Mouse (Mus musculus): ENCODE measurements around the gene Trim28. TPM values are rescaled to one million over a fixed set of nuclear protein-coding genes. Genes with fewer than 3 reads are reported as not detected.
"Not testable (repeated sequence)": the region's sequence is repeated elsewhere in the genome, so short reads cannot be mapped to it uniquely, and the experiment has no call there.

The Trim28 gene
- total and polyA plus RNA-seq, 2 experiments: 69.4 to 114 TPM

DNA sequence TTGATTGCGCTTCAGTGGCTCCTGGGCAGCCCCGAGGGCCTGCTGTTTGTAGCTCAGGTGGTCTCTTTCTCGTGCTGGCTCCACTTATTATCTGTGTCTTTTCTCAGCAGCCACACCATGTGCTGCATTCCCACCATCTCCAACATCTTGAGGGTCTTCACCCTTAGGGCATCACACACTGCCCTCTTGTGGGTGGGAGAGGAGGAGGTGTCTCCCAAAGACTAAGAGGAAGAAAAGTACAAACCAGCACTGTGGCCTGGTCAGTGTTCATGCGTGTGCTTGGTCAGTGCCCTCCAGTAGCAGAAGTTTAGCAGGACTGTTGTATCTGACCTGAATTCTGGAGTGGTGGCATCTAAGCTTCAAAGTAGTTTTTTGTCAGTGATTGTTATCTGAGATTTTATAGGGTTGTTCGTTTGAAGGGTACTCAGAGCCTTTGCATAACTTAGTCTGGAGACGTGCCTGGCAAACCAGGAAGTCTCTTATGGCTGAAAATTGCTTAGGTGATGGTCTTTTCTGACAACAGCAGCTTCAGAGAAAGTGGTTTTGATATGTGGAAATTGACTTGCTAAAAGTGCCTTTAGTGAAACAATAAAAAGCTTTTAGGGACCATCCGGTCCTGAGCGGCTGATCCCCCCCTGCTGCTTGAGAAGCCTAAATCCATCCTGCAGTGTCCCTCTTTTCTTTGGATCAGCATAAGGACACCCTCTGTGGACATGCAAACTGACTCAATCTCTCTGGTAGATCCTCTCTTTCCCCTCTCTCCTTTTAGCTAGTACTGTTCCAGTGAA, 58.2 kb downstream of the Trim28 start:
- H3K4me1 ChIP-seq (ENCODE audit: control insufficient read depth, insufficient read depth, low read length): no peaks in the 10 kb centered on the region
- no peaks in the 10 kb centered on the region for H3K27me3 ChIP-seq (ENCODE audit: control insufficient read depth, insufficient read depth, low read length)
- DNase-seq (ENCODE audit: extremely low read depth, low read depth, low spot score): no peak
- H3K27ac ChIP-seq (replicated peaks; ENCODE audit: insufficient read depth, low read depth, low read length): no peak overlapping the region
- no peaks in the 10 kb centered on the region for H3K79me2 ChIP-seq (ENCODE audit: control insufficient read depth, insufficient read depth, low read length)
- WGBS: 79% methylated on average over 8 of the region's 8 CpGs
- no peaks in the 10 kb centered on the region for H3K36me3 ChIP-seq (ENCODE audit: control insufficient read depth, insufficient read depth, low read length)
- no peak overlapping the region for H3K9ac ChIP-seq (ENCODE audit: low read depth, low read length)
- no peak overlapping the region for H3K4me3 ChIP-seq (ENCODE audit: insufficient read depth, low read depth, low read length)
- no peak for TF ChIP-seq POLR2A (IDR thresholded peaks at IDR 0.05; ENCODE audit: extremely low read depth, insufficient read depth, low read length)
- TF ChIP-seq CTCF (IDR thresholded peaks at IDR 0.05; ENCODE audit: low read depth, low read length): no peak

DNA sequence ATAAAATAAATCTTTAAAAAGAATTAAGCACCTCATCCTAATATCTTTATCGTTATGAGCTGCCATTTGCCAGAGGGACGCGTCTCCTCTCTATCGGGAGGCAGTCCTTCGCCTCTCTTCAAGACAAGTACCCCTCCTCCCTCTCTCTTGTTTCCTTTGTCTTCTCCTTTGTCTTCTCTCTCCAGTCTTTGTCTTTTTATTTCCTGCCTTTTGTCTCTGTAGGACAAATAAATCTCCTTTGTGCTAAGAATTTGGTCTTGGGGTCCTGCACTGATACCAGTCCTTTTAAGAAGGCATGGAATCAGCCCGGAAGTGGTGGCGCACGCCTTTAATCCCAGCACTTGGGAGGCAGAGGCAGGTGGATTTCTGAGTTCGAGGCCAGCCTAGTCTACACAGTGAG, 60.6 kb downstream of the Trim28 start:
- Histone ChIP-seq H3K9ac (ENCODE audit: low read depth, low read length) (no peak overlapping the region), H3K27ac (replicated peaks; ENCODE audit: insufficient read depth, low read depth, low read length) (no peak overlapping the region), H3K4me3 (ENCODE audit: insufficient read depth, low read depth, low read length) (no peak overlapping the region), H3K36me3 (ENCODE audit: control insufficient read depth, insufficient read depth, low read length) (no peaks in the 10 kb centered on the region), H3K79me2 (ENCODE audit: control insufficient read depth, insufficient read depth, low read length) (no peaks in the 10 kb centered on the region), H3K4me1 (ENCODE audit: control insufficient read depth, insufficient read depth, low read length) (no peaks in the 10 kb centered on the region), H3K27me3 (ENCODE audit: control insufficient read depth, insufficient read depth, low read length) (no peaks in the 10 kb centered on the region)
- no peak for DNase-seq (ENCODE audit: extremely low read depth, low read depth, low spot score)
- TF ChIP-seq POLR2A (IDR thresholded peaks at IDR 0.05; ENCODE audit: extremely low read depth, insufficient read depth, low read length): no peak
- TF ChIP-seq CTCF (IDR thresholded peaks at IDR 0.05; ENCODE audit: low read depth, low read length): no peak
- WGBS: 89% methylated on average over 9 of the region's 9 CpGs

DNA sequence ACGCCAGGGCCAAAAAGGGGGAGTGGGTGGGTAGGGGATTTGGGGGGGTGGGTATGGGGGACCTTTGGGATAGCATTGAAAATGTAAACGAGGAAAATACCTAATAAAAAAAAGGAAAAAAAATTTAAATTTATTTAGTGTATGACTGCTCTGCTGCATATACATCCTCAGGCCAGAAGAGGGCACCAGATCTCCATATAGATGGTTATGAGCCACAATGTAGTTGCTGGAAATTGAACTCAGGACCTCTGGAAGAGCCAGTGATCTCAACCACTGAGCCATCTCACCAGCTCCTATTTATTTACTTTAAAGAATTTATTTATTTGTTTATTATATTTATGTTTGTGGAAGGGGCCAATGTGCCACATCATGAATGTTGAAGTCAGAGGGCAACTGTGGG, 64.5 kb downstream of the Trim28 start:
- DNase-seq (ENCODE audit: extremely low read depth, low read depth, low spot score); H3K27ac ChIP-seq (replicated peaks; ENCODE audit: insufficient read depth, low read depth, low read length); H3K4me3 ChIP-seq (ENCODE audit: insufficient read depth, low read depth, low read length); H3K36me3 ChIP-seq (ENCODE audit: control insufficient read depth, insufficient read depth, low read length); H3K9ac ChIP-seq (ENCODE audit: low read depth, low read length); H3K79me2 ChIP-seq (ENCODE audit: control insufficient read depth, insufficient read depth, low read length); H3K27me3 ChIP-seq (ENCODE audit: control insufficient read depth, insufficient read depth, low read length); H3K4me1 ChIP-seq (ENCODE audit: control insufficient read depth, insufficient read depth, low read length): not testable (repeated sequence)
- TF ChIP-seq CTCF (IDR thresholded peaks at IDR 0.05; ENCODE audit: low read depth, low read length): peak; percentile 7; the same call in 1 of the 2 replicates
- WGBS: 53% methylated on average over 2 of the region's 2 CpGs

DNA sequence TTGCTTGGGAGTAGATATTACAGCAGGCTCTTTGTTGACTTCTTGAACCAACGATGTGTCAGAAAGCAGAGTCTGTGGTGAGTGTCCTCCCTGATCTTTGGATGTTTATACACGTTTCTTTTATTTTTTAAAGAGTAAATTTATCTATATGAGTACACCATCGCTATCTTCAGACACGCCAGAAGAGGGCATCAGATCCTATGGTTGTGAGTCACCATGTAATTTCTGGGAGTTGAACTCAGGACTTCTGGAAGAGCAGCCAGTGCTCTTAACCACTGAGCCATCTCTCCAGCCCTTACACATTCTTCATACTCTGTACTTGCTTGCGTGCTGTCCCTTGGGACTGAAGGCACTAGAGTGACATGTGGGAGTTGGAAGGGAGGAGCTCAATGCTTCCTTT, 73.4 kb downstream of the Trim28 start:
- Histone ChIP-seq H3K27ac (replicated peaks; ENCODE audit: insufficient read depth, low read depth, low read length) (no peak overlapping the region), H3K4me3 (ENCODE audit: insufficient read depth, low read depth, low read length) (no peak overlapping the region), H3K4me1 (ENCODE audit: control insufficient read depth, insufficient read depth, low read length) (no peaks in the 10 kb centered on the region), H3K27me3 (ENCODE audit: control insufficient read depth, insufficient read depth, low read length) (no peaks in the 10 kb centered on the region), H3K79me2 (ENCODE audit: control insufficient read depth, insufficient read depth, low read length) (no peaks in the 10 kb centered on the region), H3K9ac (ENCODE audit: low read depth, low read length) (no peak overlapping the region), H3K36me3 (ENCODE audit: control insufficient read depth, insufficient read depth, low read length) (no peaks in the 10 kb centered on the region)
- WGBS: 55% methylated on average over 5 of the region's 5 CpGs
- DNase-seq (ENCODE audit: extremely low read depth, low read depth, low spot score): no peak
- no peak for TF ChIP-seq CTCF (IDR thresholded peaks at IDR 0.05; ENCODE audit: low read depth, low read length)
- no peak for TF ChIP-seq POLR2A (IDR thresholded peaks at IDR 0.05; ENCODE audit: extremely low read depth, insufficient read depth, low read length)

Other genes with a start within 250 kb of the Trim28 start
- gene Zscan18, start 195.5 kb upstream of the Trim28 start, total RNA-seq (2014; rRNA removed): 0.27 TPM in 1 of 2 replicates, not detected in the other
- 0.05 TPM in 1 of 2 replicates, not detected in the other for gene Zscan18, start 195.5 kb upstream of the Trim28 start, polyA plus RNA-seq (2012; rRNA removed)
- gene Zfp329, start 180.3 kb upstream of the Trim28 start, total RNA-seq (2014; rRNA removed): 1.8 and 2.0 TPM in 2 replicates
- 0.29 and 0.50 TPM in 2 replicates for gene Zfp329, start 180.3 kb upstream of the Trim28 start, polyA plus RNA-seq (2012; rRNA removed)
- 22.2 and 25.0 TPM in 2 replicates for gene Zfp110, start 164.4 kb upstream of the Trim28 start, total RNA-seq (2014; rRNA removed)
- gene Zfp110, start 164.4 kb upstream of the Trim28 start, polyA plus RNA-seq (2012; rRNA removed): 6.1 and 9.7 TPM in 2 replicates
- 1.7 and 2.1 TPM in 2 replicates for gene Zfp128, start 117.9 kb upstream of the Trim28 start, total RNA-seq (2014; rRNA removed)
- 0.46 and 0.58 TPM in 2 replicates for gene Zfp128, start 117.9 kb upstream of the Trim28 start, polyA plus RNA-seq (2012; rRNA removed)
- 1.2 and 1.5 TPM in 2 replicates for gene Zscan22, start 101.3 kb upstream of the Trim28 start, total RNA-seq (2014; rRNA removed)
- 5.7 and 6.6 TPM in 2 replicates for gene Zscan22, start 101.3 kb upstream of the Trim28 start, polyA plus RNA-seq (2012; rRNA removed)
- 773 and 998 TPM in 2 replicates for gene Rps5, start 76.8 kb upstream of the Trim28 start, total RNA-seq (2014; rRNA removed)
- gene Rps5, start 76.8 kb upstream of the Trim28 start, polyA plus RNA-seq (2012; rRNA removed): 789 and 798 TPM in 2 replicates
- 0.09 and 0.47 TPM in 2 replicates for gene Rnf225, start 71.7 kb upstream of the Trim28 start, total RNA-seq (2014; rRNA removed)
- 0.45 and 0.65 TPM in 2 replicates for gene Rnf225, start 71.7 kb upstream of the Trim28 start, polyA plus RNA-seq (2012; rRNA removed)
- 3.9 and 4.1 TPM in 2 replicates for gene Zfp324, start 33.3 kb upstream of the Trim28 start, total RNA-seq (2014; rRNA removed)
- gene Zfp324, start 33.3 kb upstream of the Trim28 start, polyA plus RNA-seq (2012; rRNA removed): 3.4 and 5.2 TPM in 2 replicates
- 1.3 and 1.4 TPM in 2 replicates for gene Zfp446, start 21.3 kb upstream of the Trim28 start, total RNA-seq (2014; rRNA removed)
- 1.9 and 3.6 TPM in 2 replicates for gene Zfp446, start 21.3 kb upstream of the Trim28 start, polyA plus RNA-seq (2012; rRNA removed)
- gene Slc27a5, start 922 bp upstream of the Trim28 start, total RNA-seq (2014; rRNA removed): 1,289 and 1,401 TPM in 2 replicates
- 1,497 and 1,713 TPM in 2 replicates for gene Slc27a5, start 922 bp upstream of the Trim28 start, polyA plus RNA-seq (2012; rRNA removed)
- gene Zbtb45, start 10.9 kb downstream of the Trim28 start, total RNA-seq (2014; rRNA removed): 0.28 and 1.2 TPM in 2 replicates
- 4.5 TPM in 2 replicates for gene Zbtb45, start 10.9 kb downstream of the Trim28 start, polyA plus RNA-seq (2012; rRNA removed)
- gene Chmp2a, start 35.7 kb downstream of the Trim28 start, total RNA-seq (2014; rRNA removed): 109 and 149 TPM in 2 replicates
- 62.8 and 76.5 TPM in 2 replicates for gene Chmp2a, start 35.7 kb downstream of the Trim28 start, polyA plus RNA-seq (2012; rRNA removed)
- gene Ube2m, start 39.2 kb downstream of the Trim28 start, total RNA-seq (2014; rRNA removed): 41.2 and 59.5 TPM in 2 replicates
- gene Ube2m, start 39.2 kb downstream of the Trim28 start, polyA plus RNA-seq (2012; rRNA removed): 71.5 and 82.7 TPM in 2 replicates
- gene Mzf1, start 55.6 kb downstream of the Trim28 start, total RNA-seq (2014; rRNA removed): 0.18 and 0.40 TPM in 2 replicates
- gene Mzf1, start 55.6 kb downstream of the Trim28 start, polyA plus RNA-seq (2012; rRNA removed): 0.41 and 0.54 TPM in 2 replicates
- gene Vmn1r85, start 96.1 kb downstream of the Trim28 start, total RNA-seq (2014; rRNA removed): not detected in 2 replicates
- not detected in 2 replicates for gene Vmn1r85, start 96.1 kb downstream of the Trim28 start, polyA plus RNA-seq (2012; rRNA removed)
- gene Vmn1r86, start 120.8 kb downstream of the Trim28 start, total RNA-seq (2014; rRNA removed): not detected in 2 replicates
- not detected in 2 replicates for gene Vmn1r86, start 120.8 kb downstream of the Trim28 start, polyA plus RNA-seq (2012; rRNA removed)
- gene Vmn1r87, start 141.0 kb downstream of the Trim28 start, total RNA-seq (2014; rRNA removed): not detected in 2 replicates
- gene Vmn1r87, start 141.0 kb downstream of the Trim28 start, polyA plus RNA-seq (2012; rRNA removed): not detected in 2 replicates
- not detected in 2 replicates for gene Vmn1r88, start 160.5 kb downstream of the Trim28 start, total RNA-seq (2014; rRNA removed)
- gene Vmn1r88, start 160.5 kb downstream of the Trim28 start, polyA plus RNA-seq (2012; rRNA removed): not detected in 2 replicates
- gene Vmn1r89, start 213.9 kb downstream of the Trim28 start, total RNA-seq (2014; rRNA removed): not detected in 2 replicates
- not detected in 2 replicates for gene Vmn1r89, start 213.9 kb downstream of the Trim28 start, polyA plus RNA-seq (2012; rRNA removed)

All from liver, adult 2 months (tissue).